Mouse (Mus musculus): ENCODE measurements around the gene Kdm4d.
"Not testable (repeated sequence)": the region's sequence is repeated elsewhere in the genome, so short reads cannot be mapped to it uniquely, and the experiment has no call there.

The Kdm4d gene

DNA sequence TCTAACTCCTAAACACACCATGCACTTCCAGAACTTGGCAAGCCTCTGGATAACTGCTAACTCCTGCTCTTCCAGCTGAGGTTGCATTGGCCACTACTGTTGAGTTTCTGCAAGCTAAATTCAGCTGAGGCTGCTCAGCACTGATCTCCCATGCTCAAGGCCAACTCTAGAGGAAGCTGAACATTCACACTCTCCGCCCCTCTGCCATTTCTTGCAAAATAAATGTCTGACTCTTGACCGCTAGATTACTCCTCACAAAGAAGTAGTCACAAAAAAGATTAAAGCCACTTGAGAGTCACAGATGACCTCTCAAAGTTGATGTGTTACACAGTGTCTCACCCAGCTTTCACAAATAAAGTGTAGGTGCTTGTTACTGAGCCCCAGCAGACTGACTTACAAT is 53.2 kb downstream of the Kdm4d start:
- not testable (repeated sequence) for DNase-seq

DNA sequence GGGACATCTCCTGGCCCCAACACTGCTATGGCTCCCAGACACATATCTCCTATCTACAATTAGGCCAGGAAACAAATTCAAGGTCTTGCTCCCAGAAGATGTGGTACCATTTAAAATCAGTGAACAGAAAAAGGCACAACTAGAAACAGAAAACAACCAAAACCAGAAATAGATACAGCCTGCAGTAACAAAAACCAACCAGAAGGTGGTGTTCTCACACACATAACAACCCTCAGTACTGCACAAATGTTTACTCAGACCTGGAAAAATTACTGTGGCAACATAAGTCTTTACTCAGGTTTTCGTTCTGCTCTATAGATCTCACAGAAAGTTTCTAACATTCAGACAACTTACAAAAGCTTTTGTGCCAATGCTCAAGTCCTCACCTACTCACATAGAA is 59.9 kb downstream of the Kdm4d start:
- DNase-seq, result no peak

DNA sequence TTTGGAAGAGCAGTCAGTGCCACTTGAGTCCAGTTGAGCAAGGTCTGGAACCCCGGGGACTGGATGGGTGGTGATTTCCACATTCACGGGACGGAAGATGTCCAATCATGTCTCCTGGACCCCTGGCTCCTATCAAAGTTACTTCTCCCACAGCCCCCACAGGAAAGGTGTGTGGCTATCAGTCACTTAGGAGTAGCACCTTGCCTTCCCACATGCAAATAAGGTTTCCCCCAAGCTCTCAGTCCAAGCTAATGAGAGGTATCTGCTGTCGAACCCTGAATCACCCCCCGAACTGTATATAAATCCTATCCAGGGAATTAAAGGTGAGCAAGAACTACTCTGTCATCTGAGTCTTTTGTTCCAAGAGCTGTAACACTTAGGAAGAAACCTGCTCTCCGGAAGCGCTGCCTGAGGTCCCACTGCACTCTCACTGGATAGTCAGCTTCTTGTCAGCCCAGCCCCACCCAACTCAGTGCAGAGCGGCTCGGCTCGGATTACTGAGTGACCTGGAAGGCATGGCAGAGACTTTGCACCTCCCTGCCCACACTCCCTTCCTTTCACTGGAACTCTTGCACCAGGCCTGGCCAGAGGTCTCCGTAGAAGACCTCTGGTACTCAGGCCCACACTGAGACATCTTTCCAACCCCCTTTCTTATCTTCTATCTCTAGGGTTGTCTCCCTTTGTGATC is 66.9 kb downstream of the Kdm4d start:
- no peak for DNase-seq
